Mouse (Mus musculus) retina, postnatal 7 days (tissue): ENCODE results near the gene 1700037H04Rik.

Experiments used
- DNase-seq: peaks from one replicate; pipeline ENCODE4 v3.0.0-alpha.2; 2012; ENCODE audit warnings: low read depth, low spot score

The 1700037H04Rik gene

GRCm38 (mm10) chr2:131146193-131147042, 13.5 kb downstream of the 1700037H04Rik start:
- no peak for DNase-seq

- no peak for DNase-seq
Observed at GRCm38 (mm10) chr2:131145536-131145935, 14.3 kb downstream of the 1700037H04Rik start.

DNA sequence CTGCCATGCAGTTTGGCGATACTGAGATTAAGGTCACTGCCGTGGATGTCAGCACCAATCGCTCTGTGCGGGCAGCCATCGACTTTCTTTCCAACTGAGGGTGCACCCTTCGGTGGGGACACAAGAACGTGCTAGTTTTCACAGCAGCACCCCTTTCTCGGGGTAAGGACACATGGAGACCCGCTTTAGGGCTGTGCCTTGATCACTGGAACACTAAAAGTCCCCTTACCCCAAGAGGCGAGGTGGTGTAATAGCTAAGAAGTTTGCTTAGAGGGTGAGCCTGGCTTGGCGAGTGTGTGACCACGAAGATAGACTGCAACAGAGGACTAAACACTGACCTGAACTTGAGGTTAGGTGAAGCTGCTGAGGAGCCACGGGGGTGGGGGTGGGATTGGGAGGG, 14.8 kb downstream of the 1700037H04Rik start:
- DNase-seq = no peak

DNA sequence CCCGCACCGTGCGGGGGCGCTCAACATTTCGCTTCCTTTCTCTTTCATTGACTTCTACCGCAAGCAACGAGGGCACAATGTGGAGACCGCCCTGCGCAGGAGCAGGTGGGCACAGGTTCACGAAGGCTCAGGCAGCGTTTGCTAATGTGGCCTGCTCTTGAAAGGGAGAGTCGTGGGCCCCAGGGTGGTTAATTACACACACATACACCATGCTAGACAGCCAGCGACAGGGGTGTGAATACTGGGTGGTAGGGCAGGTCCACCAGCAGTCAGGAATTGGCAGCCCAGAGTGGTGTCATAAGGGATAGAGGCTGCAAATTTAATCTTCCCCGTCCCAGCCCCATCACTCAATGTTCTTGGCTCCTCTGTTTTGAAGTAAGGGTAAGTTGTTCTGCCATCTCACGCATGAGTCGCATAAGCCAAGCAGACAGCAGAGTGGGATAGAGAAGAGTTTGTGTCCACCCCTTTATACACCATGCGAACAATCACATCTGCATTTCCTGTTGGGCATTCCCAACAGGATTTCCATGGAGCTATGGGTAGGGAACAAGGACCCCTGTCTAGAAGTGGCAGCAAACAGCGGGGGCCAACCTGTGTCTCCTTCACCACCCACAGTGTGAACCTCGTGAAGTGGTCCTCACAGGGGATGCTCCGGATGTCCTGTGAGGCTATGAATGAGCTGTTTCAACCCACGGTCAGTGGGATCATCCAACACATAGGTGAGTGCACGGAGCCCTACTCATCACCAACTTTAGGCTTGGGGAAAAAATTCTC, 16.7 kb downstream of the 1700037H04Rik start:
- DNase-seq = no peak

DNA sequence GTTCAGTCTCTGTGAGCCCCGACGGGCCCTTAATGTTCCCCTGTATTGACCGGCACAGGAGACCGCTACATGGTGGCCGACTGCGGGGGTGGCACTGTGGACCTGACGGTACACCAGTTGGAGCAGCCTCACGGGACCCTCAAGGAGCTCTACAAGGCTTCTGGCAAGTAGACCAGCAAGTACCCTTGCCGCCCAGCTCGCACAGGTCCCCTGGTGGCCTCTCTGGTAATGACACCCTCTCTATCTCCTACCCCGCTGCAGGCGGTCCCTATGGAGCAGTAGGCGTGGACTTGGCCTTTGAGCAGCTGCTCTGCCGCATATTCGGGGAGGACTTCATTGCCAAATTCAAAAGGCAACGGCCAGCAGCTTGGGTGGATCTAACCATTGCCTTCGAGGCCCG, 17.3 kb downstream of the 1700037H04Rik start:
- no peak for DNase-seq

DNA sequence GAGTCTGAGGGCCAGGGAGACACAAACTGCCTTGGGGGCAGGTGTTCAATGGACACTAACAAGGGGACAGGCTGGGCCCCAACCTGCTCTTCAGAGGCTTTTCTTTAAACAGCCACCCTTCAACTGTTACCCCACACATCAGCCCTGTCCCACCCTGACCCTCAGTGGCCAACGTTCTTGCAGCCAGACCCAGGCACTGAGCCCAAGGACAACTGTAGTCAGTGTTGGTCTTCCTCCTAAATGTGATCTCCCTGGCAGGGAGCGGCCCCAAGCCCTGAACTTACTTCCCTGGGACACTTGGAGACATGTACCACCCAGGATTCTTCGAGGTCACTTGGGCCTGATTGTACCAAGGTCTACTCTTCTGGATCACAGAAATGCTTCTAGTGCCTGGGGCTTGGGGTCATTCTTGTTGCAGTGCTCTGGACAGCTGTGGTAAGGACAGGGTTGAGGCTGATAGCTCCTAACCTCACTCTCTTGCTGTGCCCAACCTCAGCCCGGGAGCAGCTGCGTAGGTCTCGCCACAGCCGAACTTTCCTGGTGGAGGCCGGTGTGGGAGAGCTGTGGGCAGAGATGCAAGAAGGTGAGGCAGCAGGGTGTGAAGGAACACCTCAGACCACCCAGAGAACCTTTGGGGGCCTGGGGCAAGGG, 18.4 kb downstream of the 1700037H04Rik start:
- DNase-seq = no peak

- DNase-seq = no peak
Observed at GRCm38 (mm10) chr2:131140533-131140905, 19.4 kb downstream of the 1700037H04Rik start.

- no peak for DNase-seq
Observed at GRCm38 (mm10) chr2:131139886-131140532, 19.9 kb downstream of the 1700037H04Rik start.

GRCm38 (mm10) chr2:131139287-131139686, 20.6 kb downstream of the 1700037H04Rik start:
- no peak for DNase-seq

DNA sequence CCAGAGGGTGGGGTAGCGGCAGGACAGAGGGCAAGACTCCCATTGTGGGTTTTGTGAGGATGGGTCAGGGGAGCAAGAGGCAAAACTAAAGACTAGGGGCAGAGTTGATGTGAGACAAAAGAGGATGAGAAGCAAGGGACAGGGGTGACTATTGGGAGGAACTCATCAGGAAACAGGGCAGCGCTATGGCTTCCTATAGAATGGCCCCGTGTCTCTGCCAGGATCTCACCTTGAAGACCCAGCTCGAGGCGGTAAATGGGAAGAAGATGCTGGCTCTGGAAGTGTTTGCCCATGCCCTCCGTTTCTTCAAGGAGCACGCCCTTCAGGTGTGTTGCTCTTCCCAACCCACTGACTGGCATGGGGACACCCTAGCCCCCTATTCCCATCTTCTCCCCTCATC, 21.1 kb downstream of the 1700037H04Rik start:
- no peak for DNase-seq

DNA sequence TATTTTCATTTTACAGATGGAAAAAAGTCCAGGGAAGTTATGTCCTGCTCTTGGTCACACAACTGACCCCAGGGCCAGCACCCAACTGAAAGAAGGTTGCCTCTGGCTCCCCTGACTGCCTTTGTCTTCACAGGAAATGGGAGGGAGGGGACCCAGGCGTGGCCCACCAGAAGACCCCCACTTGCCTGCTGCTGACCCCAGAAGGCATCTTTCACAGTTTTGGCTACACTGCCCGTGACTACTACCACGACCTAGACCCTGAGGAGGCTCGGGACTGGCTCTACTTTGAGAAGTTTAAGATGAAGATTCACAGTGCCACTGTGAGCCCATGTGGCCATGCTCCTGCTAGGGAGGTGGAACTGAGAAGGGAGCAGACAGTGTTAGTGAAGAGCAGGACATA, 21.6 kb downstream of the 1700037H04Rik start:
- DNase-seq = no peak

DNA sequence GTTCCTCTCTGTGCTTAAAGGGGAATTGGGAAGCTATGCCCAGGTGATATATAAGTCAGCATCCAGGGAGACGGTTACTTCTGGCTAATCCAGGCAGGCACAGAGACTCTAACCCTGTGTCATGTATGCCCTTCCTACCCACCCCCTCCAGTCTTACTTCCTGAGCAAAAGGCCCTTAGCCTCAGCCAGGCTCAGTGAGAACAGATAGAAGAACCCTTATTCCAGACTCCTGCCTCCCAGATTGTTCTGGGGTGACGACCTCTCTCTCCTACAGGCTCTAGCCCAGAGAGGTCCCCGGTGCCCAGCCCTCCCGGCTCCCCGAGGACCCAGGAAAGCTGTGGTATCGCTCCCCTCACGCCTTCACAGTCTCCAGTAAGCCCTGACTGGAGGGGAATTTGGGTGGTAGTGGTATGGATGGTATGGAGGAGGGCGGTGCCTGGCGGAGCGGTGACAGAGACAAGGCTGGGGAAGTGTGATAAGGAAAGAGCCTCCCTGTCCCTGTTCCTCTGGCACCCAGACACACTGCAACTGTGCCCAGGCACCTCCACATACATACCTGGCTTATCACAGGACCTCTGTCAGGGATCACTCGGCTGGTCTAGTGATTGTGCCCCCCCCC, 24.3 kb downstream of the 1700037H04Rik start:
- no peak for DNase-seq

- no peak for DNase-seq
Observed at GRCm38 (mm10) chr2:131134826-131135400, 25.0 kb downstream of the 1700037H04Rik start.

- no peak for DNase-seq
Observed at GRCm38 (mm10) chr2:131134381-131134780, 25.5 kb downstream of the 1700037H04Rik start.

GRCm38 (mm10) chr2:131132930-131133547, 26.8 kb downstream of the 1700037H04Rik start, which contains the start of gene Gm11037:
Gm11037 (plus strand) TSS chr2:131133497.
- no peak for DNase-seq

- no peak for DNase-seq
Observed at GRCm38 (mm10) chr2:131132111-131132888, 27.6 kb downstream of the 1700037H04Rik start.

DNA sequence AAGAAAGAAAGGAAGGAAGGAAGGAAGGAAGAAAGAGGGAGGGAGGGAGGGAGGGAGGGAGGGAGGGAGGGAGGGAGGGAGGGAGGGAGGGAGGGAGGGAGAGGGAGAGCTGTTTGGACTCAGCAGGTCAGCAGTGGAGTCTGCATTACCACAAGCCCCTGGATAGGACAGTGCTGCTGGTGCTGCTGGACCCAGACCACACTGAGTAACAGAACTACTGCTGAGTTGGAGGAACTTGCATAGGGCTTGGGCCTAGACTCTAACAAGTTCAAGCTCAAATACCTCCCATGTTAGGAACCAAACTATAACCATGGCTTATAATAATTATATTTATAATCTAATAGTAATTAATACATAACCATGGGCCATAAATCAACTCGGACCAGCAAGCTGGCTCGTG, 29.0 kb downstream of the 1700037H04Rik start:
- no peak for DNase-seq

- DNase-seq = no peak
Observed at GRCm38 (mm10) chr2:131129836-131130235, 30.0 kb downstream of the 1700037H04Rik start.

GRCm38 (mm10) chr2:131128636-131129157, 31.2 kb downstream of the 1700037H04Rik start:
- DNase-seq = no peak
